Mouse (Mus musculus) R1 (cell line): ENCODE data around the gene Slc25a40.
A peak's percentile ranks its signal among the peaks of the same experiment; 100 is the strongest.

Experiments
- DNase-seq: peaks from one replicate; pipeline ENCODE4 v3.0.0-alpha.2; 2018; ENCODE audit warnings: low read depth, low spot score

Gene Slc25a40

DNA sequence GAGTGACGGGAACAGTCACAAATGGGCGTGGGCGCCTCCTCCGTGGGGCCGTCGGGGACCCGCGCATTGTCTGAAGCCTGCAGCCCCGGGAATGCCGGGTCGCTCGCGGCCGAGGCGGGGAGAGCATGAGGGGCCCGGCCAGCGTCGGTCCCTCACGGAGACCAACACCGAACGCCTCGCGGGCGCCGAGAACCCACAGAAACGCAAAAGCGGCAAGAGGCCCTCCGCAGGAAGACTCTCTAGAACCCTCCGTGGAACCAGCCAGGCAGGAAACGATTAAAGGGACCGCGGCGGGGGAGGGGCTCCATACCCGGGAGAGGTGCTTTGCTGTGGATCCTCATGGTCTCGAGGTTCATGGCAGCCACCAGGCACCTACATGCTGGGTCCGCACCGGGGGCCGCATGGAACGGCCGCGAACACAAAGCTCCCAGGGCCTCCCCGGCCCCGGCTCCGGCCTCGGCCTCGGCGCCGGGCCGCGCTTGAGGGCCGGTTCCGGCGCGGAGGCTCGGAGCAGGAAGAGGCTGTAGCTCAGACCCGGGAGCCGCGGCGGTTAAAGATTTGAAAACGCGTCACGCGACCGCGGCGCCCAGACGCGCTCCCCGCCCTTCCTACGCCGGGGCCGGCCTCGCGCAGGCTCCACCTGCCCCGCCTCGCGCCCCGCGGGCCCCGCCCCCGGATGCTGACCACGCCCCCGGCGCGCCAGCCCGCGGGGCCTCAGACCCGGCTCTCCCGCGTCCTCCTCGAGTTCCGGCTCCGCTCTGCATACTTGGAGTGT lies at the start of gene Slc25a40, which contains the start of gene Dbf4:
TSS of gene Slc25a40 (plus strand) at position 694 of the 775 bp plus-strand sequence.
TSS of gene Dbf4 (minus strand) at position 560 of the 775 bp plus-strand sequence.
- peak; percentile 89 for DNase-seq

DNA sequence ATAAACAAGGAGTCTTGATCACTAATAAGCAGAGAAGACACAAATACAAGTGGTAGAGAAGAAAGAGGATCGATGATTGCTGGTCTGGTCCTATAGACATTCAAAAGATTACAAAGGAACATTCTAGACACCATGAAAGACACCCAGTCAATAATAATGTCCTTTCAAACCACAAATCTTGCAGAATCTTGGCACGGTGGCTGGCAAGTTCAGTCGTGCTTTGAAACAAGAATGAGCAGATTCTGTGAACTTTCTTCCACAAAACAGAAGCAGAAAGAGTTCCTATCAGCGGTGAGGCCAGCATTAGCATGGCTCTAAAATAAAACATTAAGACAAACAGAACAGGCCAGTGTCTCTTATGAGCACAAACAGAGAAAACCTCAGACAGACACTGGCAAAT lies 49.2 kb upstream of the Slc25a40 start:
- no peak for DNase-seq

DNA sequence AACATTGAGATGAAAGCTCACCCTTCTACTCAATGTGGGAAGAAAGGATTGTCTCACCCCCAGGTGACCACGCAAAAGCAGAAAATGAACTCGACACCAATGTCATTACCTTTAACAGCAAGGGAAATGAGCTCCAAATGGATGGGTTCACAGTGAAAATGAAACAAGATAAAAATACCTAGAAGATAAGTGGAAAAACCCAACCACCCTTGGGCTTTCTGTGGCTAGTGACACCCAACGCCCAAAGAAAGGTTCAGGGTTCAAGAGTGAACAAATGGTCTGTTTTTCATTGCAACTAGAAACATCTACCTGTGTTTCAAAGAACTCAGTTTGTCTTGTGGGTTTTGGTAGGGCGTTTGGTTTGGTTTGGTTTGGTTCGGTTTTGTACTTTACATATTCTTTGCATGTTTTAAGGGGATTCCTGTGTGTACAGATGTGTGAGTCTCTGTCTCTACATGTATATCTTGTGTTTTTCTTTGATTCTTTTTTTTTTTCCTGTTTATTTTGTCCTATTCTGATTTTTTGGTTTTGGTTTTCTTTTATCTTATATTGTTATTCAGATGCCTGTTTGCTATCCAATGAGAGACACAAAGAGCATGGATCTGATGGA lies 48.2 kb upstream of the Slc25a40 start:
- no peak for DNase-seq

DNA sequence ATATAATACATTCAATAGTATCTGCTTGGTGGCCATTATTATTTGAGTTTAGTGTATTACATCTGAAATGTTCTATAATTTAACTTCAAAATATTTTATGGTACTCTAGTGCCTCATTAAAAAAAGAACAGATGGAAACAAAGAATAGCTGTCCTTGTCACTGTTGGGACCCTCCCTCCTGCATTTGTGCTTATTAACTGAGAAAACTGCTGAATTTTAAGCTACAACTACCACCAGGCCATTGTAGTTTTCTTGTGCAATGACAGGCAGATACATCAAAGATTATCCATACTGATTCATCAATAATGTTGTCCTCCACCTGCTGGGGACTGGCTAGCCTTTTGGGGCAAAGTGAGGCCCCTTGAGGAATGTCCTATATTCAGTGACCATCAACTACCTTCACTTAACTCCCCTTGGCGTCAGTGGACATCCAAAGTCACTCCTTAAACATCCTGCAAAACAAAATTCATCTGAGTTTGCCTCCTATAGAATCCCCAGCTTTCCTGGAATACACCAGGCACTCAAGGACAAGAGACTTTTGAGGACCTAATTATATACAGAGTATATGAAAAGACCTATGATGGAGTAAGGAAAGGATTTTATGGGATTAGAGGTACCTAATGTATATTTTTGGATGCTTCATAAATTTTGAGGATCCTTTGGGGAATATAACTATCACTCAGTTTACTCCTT lies 28.6 kb upstream of the Slc25a40 start:
- no peak for DNase-seq

DNA sequence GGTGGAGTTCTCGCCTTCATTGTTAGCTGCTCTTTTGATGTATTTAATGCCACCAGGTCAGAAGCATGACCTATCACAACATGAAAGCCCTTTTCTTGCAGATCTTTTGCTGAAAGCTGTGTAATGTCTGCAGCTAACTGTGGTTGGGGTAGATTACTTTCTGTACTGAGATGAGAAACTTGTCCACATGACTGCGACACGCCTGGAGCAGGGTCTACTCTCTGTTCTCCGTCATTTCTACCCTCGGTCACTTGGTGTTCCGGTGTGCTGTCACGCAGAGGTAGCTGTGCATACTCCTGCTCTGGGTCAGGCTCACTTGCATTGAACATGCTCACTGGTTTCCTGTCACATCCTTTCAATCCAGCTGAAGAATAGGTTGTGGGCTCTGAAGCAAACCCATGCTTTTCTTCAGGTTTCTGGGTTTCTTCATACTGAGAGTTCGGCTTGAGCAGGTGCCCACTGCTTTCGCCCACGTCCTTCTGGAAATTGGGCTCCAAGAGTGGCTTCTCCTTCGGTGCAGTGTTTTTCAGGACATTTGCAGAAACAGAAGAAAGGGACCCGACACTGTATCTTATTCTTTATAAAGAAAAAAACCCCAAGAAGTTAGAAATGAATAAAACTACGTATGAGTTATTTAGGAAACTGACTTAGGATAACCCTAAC lies 24.9 kb upstream of the Slc25a40 start:
- no peak for DNase-seq

DNA sequence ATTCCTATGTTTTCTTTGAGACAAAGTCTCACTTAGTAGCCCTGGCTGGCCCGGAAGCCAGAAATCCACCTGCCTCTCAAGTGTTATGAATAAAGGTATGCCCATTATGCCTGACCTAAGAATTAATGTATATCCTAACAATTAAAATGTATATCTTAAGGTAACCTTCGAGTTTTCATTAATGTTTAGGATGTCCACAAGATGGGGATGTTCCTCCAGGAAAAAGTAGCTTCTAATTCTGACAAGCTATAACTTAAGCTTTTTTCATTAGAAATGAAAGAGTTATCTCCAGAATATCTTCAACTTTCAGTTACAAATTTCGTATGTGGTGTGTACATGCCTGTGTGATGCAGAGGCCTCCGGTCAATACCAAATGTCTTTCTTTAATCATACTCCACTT lies 13.9 kb upstream of the Slc25a40 start:
- no peak for DNase-seq

DNA sequence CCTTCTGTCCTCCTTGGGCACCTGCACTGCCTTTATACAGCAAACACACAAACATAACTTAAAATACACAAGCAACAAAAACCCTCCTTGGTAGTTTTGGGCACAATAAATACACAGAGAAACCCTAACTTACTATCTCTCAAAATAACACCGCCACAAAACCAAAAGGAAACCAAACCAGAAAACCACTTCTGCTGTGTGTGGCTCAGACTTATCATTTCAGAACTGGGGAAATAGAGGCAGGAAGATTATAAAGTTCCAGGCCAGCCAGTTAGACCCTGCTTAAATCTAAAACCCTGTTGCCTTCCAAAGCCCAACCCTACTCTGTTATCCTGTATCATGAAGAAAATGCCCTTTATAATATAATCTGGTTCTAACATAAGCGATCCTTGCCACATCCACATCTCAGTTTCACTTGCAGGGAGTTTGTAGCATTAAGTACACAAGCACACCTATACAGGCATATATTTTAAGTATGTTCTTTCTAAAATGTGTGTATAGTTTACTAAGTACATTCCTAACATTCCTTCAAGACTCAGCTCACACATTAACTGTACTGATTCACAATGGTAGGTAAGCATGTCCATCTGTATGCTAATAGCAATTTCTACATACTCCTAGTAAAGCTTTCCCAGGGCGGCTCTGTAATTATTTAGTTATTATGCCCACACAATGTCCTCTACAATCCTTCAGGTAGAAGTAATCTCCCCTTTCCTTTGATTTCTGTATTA lies 5.8 kb upstream of the Slc25a40 start:
- DNase-seq: peak; percentile 22

DNA sequence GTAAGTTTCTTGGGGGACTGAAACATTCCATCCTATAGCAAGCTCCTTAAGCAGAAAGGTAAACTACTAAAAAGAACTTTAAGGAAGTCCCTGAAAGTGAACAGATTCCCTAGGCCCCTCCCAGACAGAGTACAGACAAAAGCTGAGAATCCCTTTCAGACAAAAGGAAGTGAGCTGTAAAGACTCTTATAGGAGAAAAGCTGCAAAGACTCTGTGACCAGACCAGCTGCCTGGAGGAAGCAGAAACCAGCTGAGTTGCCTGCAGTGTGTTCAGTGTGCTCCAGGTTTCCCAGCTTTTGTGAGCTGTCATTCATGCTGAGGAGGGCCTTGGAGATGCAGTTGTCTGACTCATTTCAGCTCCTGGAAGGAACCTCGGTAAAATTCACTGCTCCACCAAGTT lies 5.2 kb upstream of the Slc25a40 start:
- peak; percentile 85 for DNase-seq

DNA sequence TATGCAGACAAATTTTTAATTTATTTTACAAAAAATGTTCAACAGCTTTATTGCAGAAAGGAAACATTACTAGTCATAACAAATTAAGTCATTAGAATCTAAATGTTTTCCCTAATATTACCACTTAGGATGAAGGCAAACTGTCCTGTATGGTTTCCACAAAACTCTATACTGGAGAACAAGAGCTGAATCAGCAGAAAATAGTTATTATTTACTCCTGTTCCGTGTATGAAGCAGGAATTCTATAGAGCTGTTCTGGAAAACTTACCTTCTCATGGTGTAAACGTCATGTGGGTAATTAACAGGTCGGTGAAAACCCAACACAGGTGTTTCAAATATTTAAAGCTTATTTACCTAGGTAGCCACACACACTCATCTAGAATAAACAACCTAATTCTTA lies 1.2 kb upstream of the Slc25a40 start:
- no peak for DNase-seq

DNA sequence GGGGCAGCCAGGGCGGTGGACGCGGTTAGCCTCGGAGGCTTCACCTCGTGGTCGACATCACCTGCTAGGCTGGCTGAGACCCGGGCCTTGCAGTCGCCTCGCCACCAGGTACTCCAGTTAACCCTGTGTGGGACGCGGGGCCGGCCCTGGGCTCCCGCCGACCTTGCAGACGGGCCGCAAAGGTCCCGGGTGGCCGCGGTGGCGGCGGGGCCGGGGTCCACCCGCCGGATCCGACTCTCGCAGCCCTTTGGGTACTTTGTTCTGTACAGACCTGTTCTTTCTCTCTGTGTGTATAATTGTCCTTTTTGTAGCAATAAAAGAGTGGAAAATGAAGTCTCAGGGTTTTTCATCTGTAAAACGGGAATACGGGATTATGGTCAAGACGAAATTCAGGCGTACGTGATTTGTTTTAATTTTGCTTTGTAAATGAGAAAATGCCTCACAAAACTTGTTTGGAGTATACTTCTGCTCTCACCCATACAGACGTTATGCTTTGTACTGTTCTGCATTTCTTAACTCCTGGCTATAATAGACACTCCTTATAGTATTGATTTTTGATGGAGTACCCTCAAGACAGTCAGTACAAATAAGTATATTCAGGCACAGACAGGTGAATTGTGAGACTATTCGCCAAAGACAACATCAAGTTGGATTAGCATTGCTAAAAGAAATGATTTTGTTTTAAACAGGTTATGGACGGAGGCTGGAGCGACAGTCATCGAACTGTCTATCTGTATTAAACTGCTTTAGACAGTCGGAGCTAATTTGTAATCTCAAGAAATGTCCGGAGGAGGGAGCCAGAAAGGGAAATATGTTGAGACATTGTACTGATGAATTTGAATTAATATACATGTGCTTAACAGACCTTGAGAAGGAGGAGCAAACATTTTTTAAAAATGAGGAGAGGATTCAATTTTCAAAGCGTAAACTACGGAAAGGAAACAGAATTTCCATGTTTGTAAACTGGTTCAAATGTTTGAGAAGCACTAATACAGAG lies 580 bp downstream of the Slc25a40 start:
- no peak for DNase-seq

DNA sequence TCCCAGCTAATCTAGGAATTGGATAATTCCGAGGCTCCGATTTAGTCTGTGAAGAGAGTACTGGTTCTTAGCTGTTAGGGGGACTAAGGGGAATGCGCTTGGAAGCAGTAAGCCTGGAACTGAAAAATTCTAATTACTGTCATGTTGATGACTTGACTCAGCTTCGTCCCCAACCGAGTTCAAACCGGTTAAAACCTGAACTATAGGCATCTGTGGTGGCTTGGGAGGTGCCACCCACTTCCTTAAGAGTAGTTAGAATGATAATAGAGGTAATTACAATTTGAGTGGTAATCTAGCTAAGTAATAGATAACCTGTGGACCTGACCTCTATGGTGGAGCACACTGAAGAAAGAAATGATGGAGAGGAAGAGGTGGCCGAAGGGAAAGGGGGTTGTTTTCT lies 1.5 kb downstream of the Slc25a40 start:
- peak; percentile 97 for DNase-seq

DNA sequence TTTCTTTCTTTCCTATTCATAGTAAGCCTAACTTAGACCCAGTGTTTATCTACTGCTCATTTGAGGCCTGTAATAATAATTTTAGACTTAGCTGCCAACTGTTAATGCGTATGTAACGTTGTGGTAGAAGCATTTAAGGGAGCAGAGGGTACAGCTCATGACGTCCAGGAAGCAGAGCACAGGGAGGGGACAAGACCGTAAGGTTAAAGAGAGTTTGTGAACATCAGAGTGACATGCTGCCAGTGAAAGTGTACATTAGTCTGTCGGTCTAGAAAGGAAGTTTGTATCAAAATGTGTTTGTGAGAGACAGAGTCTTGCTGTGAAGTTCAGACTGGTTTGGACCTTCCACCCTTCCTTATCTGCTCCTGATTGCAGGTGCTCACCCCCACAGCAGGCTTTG lies 3.2 kb downstream of the Slc25a40 start:
- no peak for DNase-seq

DNA sequence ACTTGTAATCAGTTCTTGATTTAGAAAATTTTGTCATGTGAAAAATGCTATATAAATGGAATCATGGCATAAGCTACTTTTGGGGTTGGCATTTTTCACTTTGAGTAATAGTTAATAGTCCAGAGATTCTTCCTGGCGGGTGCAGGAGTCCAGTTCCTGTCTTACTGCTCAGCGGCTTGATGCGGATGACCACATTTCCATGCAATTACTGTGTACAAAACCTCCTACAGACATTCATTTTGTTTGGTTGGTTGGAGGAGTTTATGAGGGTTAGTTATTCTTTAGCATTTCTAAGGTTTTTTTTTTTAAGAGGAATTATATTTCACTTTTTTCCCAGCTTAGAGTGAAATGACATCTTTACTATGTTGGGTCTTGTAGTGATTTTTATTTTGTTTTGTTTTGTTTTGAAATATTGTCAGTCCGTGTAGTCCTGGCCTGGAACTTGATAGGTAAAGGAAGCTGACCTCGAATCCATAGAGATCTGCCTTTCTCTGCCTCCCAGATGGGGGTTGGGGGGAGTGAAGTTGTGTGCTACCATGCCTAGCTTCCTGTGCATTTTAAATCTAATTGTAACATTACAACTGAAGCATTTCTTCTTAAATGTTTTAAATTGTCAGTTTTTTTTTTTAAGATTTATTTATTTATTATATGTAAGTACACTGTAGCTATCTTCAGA lies 15.0 kb downstream of the Slc25a40 start:
- DNase-seq: no peak

DNA sequence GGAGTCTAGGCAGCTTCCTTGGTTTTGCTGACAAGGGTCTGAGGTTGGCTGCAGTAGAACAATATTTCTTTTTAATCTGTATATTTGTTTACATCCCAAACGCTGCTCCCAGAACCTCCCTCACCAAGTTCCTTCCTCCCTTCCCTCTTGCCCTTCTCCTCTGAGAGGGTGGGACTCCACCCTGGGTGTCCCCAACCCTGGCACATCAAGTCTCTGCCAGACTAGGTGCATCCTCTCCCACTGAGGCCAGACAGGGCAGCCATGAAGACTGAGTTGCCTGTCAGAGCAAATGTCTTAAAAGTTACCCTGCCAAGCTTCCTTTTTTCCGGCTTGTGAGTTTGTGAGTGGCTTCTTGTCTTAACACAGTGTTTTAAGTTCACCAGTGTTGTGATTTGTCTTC lies 16.4 kb downstream of the Slc25a40 start:
- DNase-seq: no peak

DNA sequence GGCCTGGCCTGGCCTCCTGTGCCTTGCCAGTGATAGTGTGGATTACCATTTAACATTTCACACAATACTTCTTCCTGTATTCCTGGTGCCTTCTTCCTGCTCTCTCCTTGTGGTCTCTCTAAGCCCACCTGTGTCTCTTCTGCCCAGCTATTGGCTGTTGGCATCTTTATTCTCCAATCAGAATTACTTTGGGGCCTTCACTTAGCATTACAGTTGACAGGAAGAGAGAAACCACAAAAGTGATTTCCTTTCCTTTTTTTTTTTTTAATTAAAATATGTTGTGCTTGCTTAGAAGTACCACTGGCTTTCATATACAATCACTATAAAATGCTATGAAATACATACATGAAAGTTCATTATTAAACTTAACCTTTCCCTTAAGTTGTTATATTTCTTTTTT lies 32.9 kb downstream of the Slc25a40 start:
- DNase-seq: no peak

DNA sequence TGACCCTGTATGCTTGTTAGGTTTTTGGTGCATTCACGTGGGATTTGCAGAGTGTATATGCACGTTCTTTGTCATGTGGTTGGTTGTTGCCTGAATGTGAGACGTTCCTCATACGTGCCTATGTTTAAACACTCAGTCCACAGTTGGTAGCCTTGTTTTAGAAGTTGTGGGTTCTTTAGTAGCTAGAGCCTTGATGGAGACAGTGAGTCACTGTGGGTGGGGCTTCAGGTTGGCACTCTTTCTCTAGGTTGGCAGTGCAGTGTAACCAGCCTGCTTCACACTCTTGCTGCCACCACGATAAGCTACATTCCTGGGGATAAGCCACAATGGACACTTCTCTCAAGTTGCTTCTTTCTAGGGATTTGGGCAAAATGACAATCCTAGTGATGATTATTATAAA lies 33.9 kb downstream of the Slc25a40 start:
- no peak for DNase-seq

DNA sequence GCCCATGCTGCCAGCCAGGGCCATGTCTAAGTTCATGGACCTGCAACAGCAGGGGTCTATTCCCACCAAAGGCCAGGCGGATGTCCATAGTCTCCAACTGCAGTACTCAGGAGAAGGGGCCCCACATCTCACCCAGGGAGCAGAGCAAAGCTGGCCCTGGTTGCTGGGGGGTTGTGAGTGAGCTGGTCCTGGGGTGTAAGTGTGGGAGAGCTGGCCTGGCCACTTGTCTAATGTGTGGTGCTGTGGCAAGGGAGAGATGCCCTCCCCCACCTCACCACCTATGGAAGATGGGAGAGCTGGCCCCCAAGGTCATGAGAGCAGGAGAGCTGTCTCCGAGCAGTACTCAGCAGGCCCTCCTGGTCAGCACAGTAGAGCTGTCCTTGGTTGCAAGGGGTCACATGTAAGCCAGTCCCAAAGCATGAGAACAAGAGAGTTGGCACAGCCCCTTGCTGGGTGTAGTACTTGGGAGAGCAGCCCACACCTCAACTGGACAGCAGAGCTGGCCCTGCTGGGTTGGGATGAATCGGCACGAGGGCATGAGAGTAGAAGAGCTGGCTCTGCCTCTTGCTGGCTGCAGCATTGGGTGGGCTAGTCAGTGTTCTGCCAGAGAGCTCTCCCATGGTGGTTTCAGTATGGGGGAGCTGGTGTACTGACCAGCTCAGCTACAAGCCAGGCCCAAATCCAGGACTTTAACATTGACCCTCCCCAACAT lies 65.5 kb downstream of the Slc25a40 start:
- DNase-seq: no peak

DNA sequence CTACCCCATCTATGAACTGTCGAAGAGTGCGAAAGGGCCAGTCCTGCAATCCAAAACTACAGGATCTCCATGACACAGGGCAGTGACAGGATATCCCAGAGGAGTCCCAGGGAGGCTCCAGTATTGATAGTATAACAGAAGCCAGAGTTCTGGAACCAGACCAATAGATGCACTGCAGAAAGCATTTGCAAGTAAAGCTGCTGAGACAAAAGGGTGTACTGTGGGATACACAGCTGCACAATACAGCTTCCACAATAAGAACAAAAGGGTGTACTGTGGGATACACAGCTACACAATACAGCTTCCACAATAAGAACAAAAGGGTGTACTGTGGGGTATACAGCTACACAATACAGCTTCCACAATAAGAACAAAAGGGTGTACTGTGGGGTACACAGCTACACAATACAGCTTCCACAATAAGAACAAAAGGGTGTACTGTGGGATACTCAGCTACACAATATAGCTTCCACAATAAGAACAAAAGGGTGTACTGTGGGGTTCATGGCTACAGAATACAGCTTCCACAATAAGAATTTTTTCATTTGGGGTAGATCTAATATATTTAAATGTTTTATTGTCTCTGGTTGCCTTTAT lies 66.1 kb downstream of the Slc25a40 start:
- peak; percentile 93 for DNase-seq
